Mouse (Mus musculus) hindbrain, embryonic 12.5 days (tissue): ENCODE data around the gene Amigo2. TPM values are rescaled to one million over a fixed set of nuclear protein-coding genes. Genes with fewer than 3 reads are reported as not detected.

Experiments
- ATAC-seq: fragments of 200-750 bp; cut with Nextera tagmentation; 2 replicates; pipeline ENCODE4 v1.8.0; 2017; ENCODE audit warnings: moderate TSS enrichment; ENCODE audit not compliant: low FRiP score
- H3K27ac ChIP-seq: fragments of 300-500 bp; sonication (generic); 2 replicates; pipeline ENCODE4 v1.5.1; 2016; ENCODE audit warnings: mild to moderate bottlenecking
- H3K27me3 ChIP-seq: fragments of 300-500 bp; sonication (generic); 2 replicates; pipeline ENCODE4 v1.6.1; 2016; ENCODE audit warnings: mild to moderate bottlenecking
- H3K36me3 ChIP-seq: fragments of 300-500 bp; sonication (generic); 2 replicates; pipeline ENCODE4 v1.6.1; 2016; ENCODE audit warnings: mild to moderate bottlenecking
- H3K4me1 ChIP-seq: fragments of 300-500 bp; sonication (generic); 2 replicates; pipeline ENCODE4 v1.6.1; 2016
- H3K4me2 ChIP-seq: fragments of 300-500 bp; sonication (generic); replicated peaks from 2 replicates; pipeline ENCODE4 v1.6.1; 2016; ENCODE audit warnings: mild to moderate bottlenecking
- H3K4me3 ChIP-seq: fragments of 300-500 bp; sonication (generic); 2 replicates; pipeline ENCODE4 v1.5.1; 2016; ENCODE audit warnings: mild to moderate bottlenecking
- H3K9ac ChIP-seq: fragments of 300-500 bp; sonication (generic); 2 replicates; pipeline ENCODE4 v1.6.1; 2016; ENCODE audit warnings: mild to moderate bottlenecking, moderate library complexity
- H3K9me3 ChIP-seq: fragments of 300-500 bp; sonication (generic); replicated peaks from 2 replicates; pipeline ENCODE4 v1.6.1; 2016; ENCODE audit warnings: mild to moderate bottlenecking
- WGBS: fragments of 180-500 bp; shearing (Covaris S2); methylation state at CpG from one replicate; pipeline ENCODE4 v1.1.7; 2016; 5-methylcytosine and 5-hydroxymethylcytosine counted together
- polyA plus RNA-seq: library from polyadenylated mRNA; unstranded; fragments of >200 nt; fragmentation: Nextera tagmentation; extraction: Ambion mirVana; gene quantifications from 2 replicates; pipeline ENCODE4 v1.2.1, GENCODE M21; 2016

The Amigo2 gene
- polyA plus RNA-seq, 1 experiment from 2014 or later: 8.0 TPM

GRCm38 (mm10) chr15:97204889-97205288 lies 42.2 kb downstream of the Amigo2 start:
- H3K9ac ChIP-seq: no peak overlapping the region
- no peaks in the 10 kb centered on the region for H3K4me1 ChIP-seq
- no peak for ATAC-seq
- no peaks in the 10 kb centered on the region for H3K9me3 ChIP-seq
- H3K27ac ChIP-seq: no peak overlapping the region
- H3K4me3 ChIP-seq: no peak overlapping the region
- H3K36me3 ChIP-seq: no peaks in the 10 kb centered on the region
- WGBS: 81% methylated on average over 3 of the region's 3 CpGs
- H3K4me2 ChIP-seq: no peak overlapping the region
- H3K27me3 ChIP-seq: no peaks in the 10 kb centered on the region

DNA sequence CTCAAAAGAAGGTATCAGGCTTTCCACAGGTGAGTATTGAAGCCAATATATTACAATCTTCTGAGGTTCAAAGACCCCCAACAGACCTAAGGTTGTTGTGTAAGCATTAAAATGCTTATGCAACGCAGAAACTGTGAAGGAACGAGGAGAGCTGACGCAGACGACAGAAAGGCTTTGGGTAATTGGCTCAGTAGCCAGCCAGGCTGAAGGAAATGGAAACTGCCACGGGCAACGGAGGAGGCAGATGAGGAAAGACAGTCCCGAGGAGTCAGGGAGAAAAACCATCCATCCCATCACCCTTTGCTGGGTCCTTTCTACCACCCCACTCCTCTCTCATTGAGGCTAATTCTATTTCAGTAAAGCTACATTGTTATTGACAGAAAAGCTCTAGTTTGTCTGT lies 50.4 kb downstream of the Amigo2 start:
- Histone ChIP-seq H3K4me1 (no peaks in the 10 kb centered on the region), H3K9ac (no peak overlapping the region), H3K36me3 (no peaks in the 10 kb centered on the region), H3K9me3 (no peaks in the 10 kb centered on the region; the same call in 1 of the 2 replicates), H3K4me2 (no peak overlapping the region), H3K4me3 (no peak overlapping the region), H3K27ac (no peak overlapping the region), H3K27me3 (no peaks in the 10 kb centered on the region)
- 83% methylated on average over 7 of the region's 7 CpGs for WGBS
- no peak for ATAC-seq

DNA sequence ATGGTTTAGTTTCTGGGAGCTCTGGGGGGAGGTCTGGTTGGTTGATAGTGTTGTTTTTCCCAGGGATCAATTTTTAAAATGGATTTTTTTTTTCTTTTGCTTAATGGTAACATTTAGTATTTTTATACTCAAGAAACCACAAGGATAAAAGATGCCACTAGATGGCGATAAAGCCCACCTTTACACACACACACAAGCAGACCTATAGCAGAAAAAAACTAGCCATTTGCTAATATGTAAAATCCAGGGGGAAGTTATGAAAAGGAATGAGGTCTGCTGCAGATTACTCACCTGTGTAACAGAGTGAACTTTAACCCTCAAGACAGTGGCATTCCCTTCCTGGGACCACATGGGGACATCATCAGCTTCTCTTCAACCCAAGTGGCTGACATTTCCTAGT lies 51.5 kb downstream of the Amigo2 start:
- H3K4me2 ChIP-seq: no peak overlapping the region
- no peak overlapping the region for H3K9ac ChIP-seq
- no peaks in the 10 kb centered on the region for H3K4me1 ChIP-seq
- no peak overlapping the region for H3K4me3 ChIP-seq
- 0% methylated on average over 1 of the region's 1 CpGs for WGBS
- H3K36me3 ChIP-seq: no peaks in the 10 kb centered on the region
- H3K27ac ChIP-seq: no peak overlapping the region
- no peaks in the 10 kb centered on the region for H3K27me3 ChIP-seq
- no peak for ATAC-seq
- no peaks in the 10 kb centered on the region; the same call in 1 of the 2 replicates for H3K9me3 ChIP-seq

Other genes with a start within 250 kb of the Amigo2 start
- 29.1 and 37.5 TPM in 2 replicates for gene Slc38a4, start 191.3 kb downstream of the Amigo2 start, polyA plus RNA-seq
- gene Pced1b, start 180 bp downstream of the Amigo2 start, polyA plus RNA-seq: 2.7 and 3.5 TPM in 2 replicates